Mouse (Mus musculus) liver, embryonic 15.5 days (tissue): ENCODE measurements at regions not wholly inside any gene's neighbourhood (a gene's known extent, or its start where the extent isn't known, plus 50 kb on each side); places are given as distances from the start of the nearest gene placed in this dataset.

Experiments used
- ATAC-seq: fragments of 200-750 bp; cut with Nextera tagmentation; 2 replicates; pipeline ENCODE4 v1.8.0; 2017; ENCODE audit warnings: moderate number of reproducible peaks, mild to moderate bottlenecking, moderate library complexity; ENCODE audit not compliant: insufficient read depth
- H3K27ac ChIP-seq: fragments of 300-500 bp; sonication (generic); replicated peaks from 2 replicates; pipeline ENCODE4 v1.5.1; 2015; ENCODE audit warnings: mild to moderate bottlenecking, inconsistent platforms
- H3K27me3 ChIP-seq: fragments of 300-500 bp; sonication (generic); 2 replicates; pipeline ENCODE4 v1.6.1; 2015; ENCODE audit warnings: mild to moderate bottlenecking, inconsistent platforms
- H3K36me3 ChIP-seq: fragments of 300-500 bp; sonication (generic); replicated peaks from 2 replicates; pipeline ENCODE4 v1.6.1; 2015; ENCODE audit warnings: moderate library complexity, mild to moderate bottlenecking, inconsistent platforms
- H3K4me1 ChIP-seq: fragments of 300-500 bp; sonication (generic); replicated peaks from 2 replicates; pipeline ENCODE4 v1.6.1; 2015; ENCODE audit warnings: inconsistent platforms
- H3K4me2 ChIP-seq: fragments of 300-500 bp; sonication (generic); 2 replicates; pipeline ENCODE4 v1.6.1; 2015; ENCODE audit warnings: moderate library complexity, mild to moderate bottlenecking, inconsistent platforms
- H3K4me3 ChIP-seq: fragments of 300-500 bp; sonication (generic); replicated peaks from 2 replicates; pipeline ENCODE4 v1.5.1; 2015; ENCODE audit warnings: mild to moderate bottlenecking, inconsistent platforms
- H3K9ac ChIP-seq: fragments of 300-500 bp; sonication (generic); 2 replicates; pipeline ENCODE4 v1.6.1; 2015; ENCODE audit warnings: moderate library complexity, mild to moderate bottlenecking, inconsistent platforms
- H3K9me3 ChIP-seq: fragments of 300-500 bp; sonication (generic); replicated peaks from 2 replicates; pipeline ENCODE4 v1.6.1; 2016; ENCODE audit warnings: inconsistent platforms
- WGBS: fragments of 180-500 bp; shearing (Covaris S2); methylation state at CpG from one replicate; pipeline ENCODE4 v1.1.7; 2015; ENCODE audit warnings: mixed read lengths; ENCODE audit not compliant: insufficient replicate concordance; 5-methylcytosine and 5-hydroxymethylcytosine counted together

DNA sequence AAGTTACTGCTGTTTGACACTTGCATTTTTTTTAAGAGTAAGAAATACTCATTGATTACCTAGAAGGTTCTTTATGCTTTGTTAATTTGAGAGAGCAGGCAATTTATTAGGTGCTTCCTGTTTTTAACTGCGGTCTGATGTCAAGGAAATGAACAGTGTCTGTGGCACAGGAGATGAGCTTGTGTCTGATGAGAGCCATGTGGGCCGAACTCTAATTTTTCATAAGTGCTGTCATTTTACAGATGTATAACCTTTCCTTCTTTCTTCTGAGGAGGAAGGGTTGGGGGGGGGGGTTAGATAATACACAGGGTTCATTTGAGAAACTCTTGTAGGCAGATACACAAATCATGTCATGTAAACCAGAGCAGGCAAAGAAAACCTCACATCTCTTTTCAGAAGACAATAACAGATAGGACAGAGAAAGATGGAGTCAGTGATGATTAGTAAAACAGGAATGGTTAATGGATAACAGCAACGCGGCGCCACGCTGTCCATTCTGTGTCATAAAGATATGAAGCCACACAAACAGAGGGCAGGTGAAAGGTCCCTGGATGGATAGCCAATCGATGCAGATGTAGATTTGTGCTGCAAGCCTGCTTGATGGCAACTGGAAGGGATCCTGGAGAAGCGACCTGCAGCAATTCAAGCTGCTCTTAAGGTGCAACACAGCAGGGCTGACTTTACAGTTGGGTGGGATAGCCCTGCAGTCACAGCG lies 291.4 kb upstream of the Fam241a start:
- Histone ChIP-seq H3K4me3 (no peak overlapping the region), H3K9ac (no peak overlapping the region), H3K4me1 (no peaks in the 10 kb centered on the region), H3K27ac (no peak overlapping the region), H3K9me3 (no peaks in the 10 kb centered on the region), H3K4me2 (no peak overlapping the region), H3K36me3 (no peaks in the 10 kb centered on the region), H3K27me3 (no peaks in the 10 kb centered on the region)
- 39% methylated on average over 9 of the region's 9 CpGs for WGBS
- no peak for ATAC-seq

GRCm38 (mm10) chr3:128186278-128186677 lies 290.2 kb upstream of the Fam241a start:
- 5% methylated on average over 4 of the region's 4 CpGs for WGBS
- Histone ChIP-seq H3K9ac (no peak overlapping the region), H3K4me1 (no peaks in the 10 kb centered on the region), H3K27me3 (no peaks in the 10 kb centered on the region), H3K36me3 (no peaks in the 10 kb centered on the region), H3K9me3 (no peaks in the 10 kb centered on the region), H3K4me2 (no peak overlapping the region), H3K27ac (no peak overlapping the region), H3K4me3 (no peak overlapping the region)
- ATAC-seq, result no peak

DNA sequence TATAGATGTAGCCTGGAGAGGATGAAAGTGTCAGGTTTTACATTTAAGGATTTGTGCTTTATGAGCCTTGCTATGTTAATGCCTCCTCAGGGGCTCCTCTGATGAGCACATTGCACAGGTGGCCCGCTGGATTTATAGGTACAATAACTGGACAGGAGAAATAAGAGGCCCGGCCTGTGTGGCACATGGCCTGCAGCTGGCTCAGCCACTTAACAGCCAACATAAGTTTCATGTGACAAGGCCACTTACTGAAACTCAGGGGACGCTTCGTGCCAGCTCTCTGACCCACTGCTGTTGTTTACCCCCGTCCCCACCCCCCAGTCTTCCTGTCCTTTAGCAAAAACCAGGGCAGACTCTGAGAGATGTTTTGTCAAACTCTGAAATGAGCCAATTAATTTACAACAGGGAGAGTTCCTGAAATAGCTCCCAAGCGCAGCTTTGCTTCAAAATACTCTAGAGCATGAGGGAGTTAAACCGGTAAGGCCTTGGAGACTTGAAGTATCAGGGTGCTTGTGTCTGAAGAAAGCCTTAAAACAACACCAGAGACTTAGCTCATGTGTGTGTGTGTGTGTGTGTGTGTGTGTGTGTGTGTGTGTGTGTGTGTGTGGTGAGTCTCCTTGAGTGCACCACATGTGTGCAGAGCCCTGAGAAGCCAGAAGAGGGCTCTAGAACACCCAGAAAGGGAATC lies 285.2 kb upstream of the Fam241a start:
- H3K27me3 ChIP-seq, result no peaks in the 10 kb centered on the region
- H3K4me3 ChIP-seq, result no peak overlapping the region
- 62% methylated on average over 7 of the region's 7 CpGs for WGBS
- no peak overlapping the region for H3K9ac ChIP-seq
- H3K36me3 ChIP-seq, result no peaks in the 10 kb centered on the region
- ATAC-seq, result no peak
- H3K9me3 ChIP-seq, result no peaks in the 10 kb centered on the region
- no peak overlapping the region for H3K27ac ChIP-seq
- H3K4me2 ChIP-seq, result no peak overlapping the region
- no peaks in the 10 kb centered on the region for H3K4me1 ChIP-seq

DNA sequence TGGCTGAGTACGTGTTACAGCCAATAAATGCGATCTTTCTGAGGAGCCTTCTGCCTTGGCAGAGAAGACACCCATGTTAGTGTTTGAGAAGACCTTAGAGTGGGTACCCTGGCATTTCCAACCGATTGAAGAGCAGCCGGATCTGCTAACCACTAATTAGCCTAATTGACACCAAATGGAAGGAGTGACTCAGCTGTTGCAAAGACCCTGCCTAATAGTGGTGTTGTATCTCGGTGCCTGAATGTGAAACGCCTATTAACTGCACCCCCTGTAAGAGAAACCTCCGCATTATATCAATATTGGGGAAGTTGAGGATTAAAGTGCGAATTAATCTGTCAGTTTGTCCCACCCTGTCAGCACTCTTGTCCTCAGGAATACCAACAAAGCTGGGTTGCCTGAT lies 253.1 kb upstream of the Fam241a start:
- Histone ChIP-seq H3K36me3 (no peaks in the 10 kb centered on the region), H3K27ac (no peak overlapping the region), H3K9ac (no peak overlapping the region), H3K4me3 (no peak overlapping the region), H3K4me1 (no peaks in the 10 kb centered on the region), H3K4me2 (no peak overlapping the region), H3K9me3 (no peaks in the 10 kb centered on the region), H3K27me3 (no peaks in the 10 kb centered on the region)
- ATAC-seq, result no peak
- WGBS, result 68% methylated on average over 8 of the region's 8 CpGs

GRCm38 (mm10) chr3:128145329-128145728 lies 249.2 kb upstream of the Fam241a start:
- H3K36me3 ChIP-seq, result no peaks in the 10 kb centered on the region
- H3K4me2 ChIP-seq, result no peak overlapping the region
- no peak overlapping the region for H3K9ac ChIP-seq
- H3K27me3 ChIP-seq, result no peaks in the 10 kb centered on the region
- H3K9me3 ChIP-seq, result no peaks in the 10 kb centered on the region
- no peak overlapping the region for H3K27ac ChIP-seq
- H3K4me3 ChIP-seq, result no peak overlapping the region
- H3K4me1 ChIP-seq, result no peaks in the 10 kb centered on the region
- WGBS, result 69% methylated on average over 7 of the region's 7 CpGs
- no peak for ATAC-seq

GRCm38 (mm10) chr3:128127836-128128235 lies 231.7 kb upstream of the Fam241a start:
- Histone ChIP-seq H3K36me3 (no peaks in the 10 kb centered on the region), H3K4me2 (no peak overlapping the region), H3K4me3 (no peak overlapping the region), H3K27me3 (no peaks in the 10 kb centered on the region), H3K9ac (no peak overlapping the region), H3K27ac (no peak overlapping the region), H3K4me1 (no peaks in the 10 kb centered on the region), H3K9me3 (no peaks in the 10 kb centered on the region)
- ATAC-seq, result no peak
- WGBS, result 54% methylated on average over 5 of the region's 5 CpGs

DNA sequence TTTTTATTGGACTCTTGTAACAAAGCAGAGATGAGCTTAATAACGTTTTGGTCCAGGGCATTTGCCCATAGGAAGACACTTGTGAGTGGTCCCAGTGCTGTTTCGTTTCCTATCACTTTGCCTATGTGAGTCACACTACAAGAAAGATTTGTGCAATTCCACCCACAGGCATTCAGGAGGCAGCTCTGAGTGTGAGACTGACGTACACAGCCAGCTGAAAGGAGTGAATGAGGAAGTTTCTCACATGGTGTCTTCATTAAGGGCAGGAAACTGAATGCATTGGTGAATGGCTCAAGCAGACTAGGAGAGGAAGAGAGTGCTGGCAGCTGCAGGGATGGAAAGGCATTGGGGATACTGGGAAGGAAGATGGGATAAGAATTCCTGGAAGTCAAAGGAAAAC lies 230.5 kb upstream of the Fam241a start:
- Histone ChIP-seq H3K9ac (no peak overlapping the region), H3K4me1 (no peaks in the 10 kb centered on the region), H3K36me3 (no peaks in the 10 kb centered on the region), H3K9me3 (no peaks in the 10 kb centered on the region), H3K27ac (no peak overlapping the region), H3K4me2 (no peak overlapping the region), H3K4me3 (no peak overlapping the region), H3K27me3 (no peaks in the 10 kb centered on the region)
- 13% methylated on average over 3 of the region's 3 CpGs for WGBS
- ATAC-seq, result no peak

DNA sequence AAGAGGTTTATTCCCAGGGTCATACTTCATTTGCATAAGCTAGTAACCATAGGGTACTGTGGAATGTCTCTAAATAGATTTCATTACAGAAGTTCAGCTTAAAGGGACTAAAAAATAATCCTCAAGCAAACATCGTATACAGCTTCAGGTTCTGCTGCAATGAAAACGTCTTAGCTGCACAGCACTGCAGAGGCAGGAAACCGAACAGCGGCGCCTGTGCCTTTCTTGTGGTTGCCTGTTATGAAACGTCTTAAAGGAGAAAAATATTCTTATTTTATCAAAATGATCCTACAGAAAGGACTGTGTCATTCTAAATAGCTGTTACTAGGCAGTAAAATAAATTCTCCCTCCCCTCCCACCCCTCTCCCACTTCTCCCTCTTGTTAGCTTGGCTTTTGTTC lies 226.0 kb upstream of the Fam241a start:
- no peak overlapping the region for H3K9ac ChIP-seq
- no peaks in the 10 kb centered on the region for H3K9me3 ChIP-seq
- no peak overlapping the region for H3K4me3 ChIP-seq
- 22% methylated on average over 6 of the region's 6 CpGs for WGBS
- H3K4me2 ChIP-seq, result no peak overlapping the region
- no peak for ATAC-seq
- H3K36me3 ChIP-seq, result no peaks in the 10 kb centered on the region
- H3K27ac ChIP-seq, result no peak overlapping the region
- no peaks in the 10 kb centered on the region for H3K4me1 ChIP-seq
- H3K27me3 ChIP-seq, result no peaks in the 10 kb centered on the region

DNA sequence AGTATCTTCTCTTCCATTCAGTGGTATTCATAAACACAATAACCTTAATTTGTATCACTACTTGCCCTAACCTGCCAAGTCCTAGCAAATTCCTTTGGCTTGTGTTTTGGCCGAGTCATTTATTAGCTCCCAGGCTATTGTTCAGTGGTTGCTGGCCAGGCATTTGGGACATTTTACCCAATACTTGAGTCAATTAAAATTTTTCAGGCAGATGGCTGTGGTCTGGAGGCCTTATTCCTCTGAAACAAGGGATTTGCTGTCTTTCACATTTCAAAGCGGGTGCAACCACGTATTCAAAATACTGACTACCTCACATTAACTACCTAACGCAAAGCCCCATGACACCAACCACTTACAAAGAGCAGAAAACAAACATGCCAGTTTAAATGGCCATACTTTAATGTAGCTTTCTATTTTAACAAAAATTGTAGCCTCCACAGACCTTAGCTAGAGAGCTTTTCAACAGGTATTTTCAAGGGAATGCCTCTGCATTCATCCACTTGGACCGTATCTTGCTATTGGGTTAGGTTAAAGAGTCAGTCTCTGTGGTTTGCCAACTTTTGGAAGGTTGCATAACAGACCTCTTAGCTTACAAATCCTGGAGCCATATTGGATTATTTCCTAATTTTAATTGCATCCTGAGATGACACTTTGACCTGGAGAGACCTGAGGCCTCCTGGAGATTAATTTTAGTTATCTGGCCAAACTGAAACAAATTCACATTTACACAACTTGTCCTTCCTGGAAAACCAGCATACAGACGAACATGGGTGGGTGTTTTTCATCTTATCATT lies 224.7 kb upstream of the Fam241a start:
- 67% methylated on average over 6 of the region's 6 CpGs for WGBS
- no peak for ATAC-seq

DNA sequence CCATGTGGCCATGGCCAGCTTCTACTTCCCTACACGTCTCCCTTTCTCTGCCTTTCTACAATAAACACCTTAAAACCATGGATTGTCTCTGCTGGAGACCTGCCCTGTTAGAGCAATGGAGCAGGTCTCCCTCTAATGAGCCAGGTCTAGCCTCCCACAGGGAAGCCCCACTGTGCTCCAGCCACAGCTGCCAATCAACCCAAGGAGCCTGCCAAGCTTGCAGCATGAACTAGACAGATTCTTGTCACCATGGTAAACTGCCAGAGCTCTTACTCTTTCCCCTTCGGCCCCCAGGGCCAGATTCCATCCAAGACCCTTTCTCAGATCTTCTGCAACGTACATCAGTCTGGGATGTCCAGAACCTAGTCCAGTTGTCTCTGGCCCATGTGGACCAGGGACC lies 217.1 kb upstream of the Fam241a start:
- no peak overlapping the region for H3K4me2 ChIP-seq
- no peaks in the 10 kb centered on the region for H3K27me3 ChIP-seq
- no peaks in the 10 kb centered on the region for H3K9me3 ChIP-seq
- H3K36me3 ChIP-seq, result no peaks in the 10 kb centered on the region
- WGBS, result 35% methylated on average over 3 of the region's 3 CpGs
- no peak overlapping the region for H3K9ac ChIP-seq
- H3K27ac ChIP-seq, result no peak overlapping the region
- no peak for ATAC-seq
- no peaks in the 10 kb centered on the region for H3K4me1 ChIP-seq
- no peak overlapping the region for H3K4me3 ChIP-seq

More for the DNA sequence above, 224.7 kb upstream of the Fam241a start:
- H3K9me3 ChIP-seq, result no peaks in the 10 kb centered on the region
- no peaks in the 10 kb centered on the region for H3K4me1 ChIP-seq
- no peak overlapping the region for H3K4me2 ChIP-seq
- no peak overlapping the region for H3K4me3 ChIP-seq
- H3K9ac ChIP-seq, result no peak overlapping the region
- no peaks in the 10 kb centered on the region for H3K27me3 ChIP-seq
- H3K36me3 ChIP-seq, result no peaks in the 10 kb centered on the region
- no peak overlapping the region for H3K27ac ChIP-seq

- no peak overlapping the region for H3K27ac ChIP-seq
- no peak overlapping the region for H3K9ac ChIP-seq
- no peak overlapping the region for H3K4me2 ChIP-seq
- 50% methylated on average over 2 of the region's 2 CpGs for WGBS
- H3K9me3 ChIP-seq, result no peaks in the 10 kb centered on the region
- no peaks in the 10 kb centered on the region for H3K36me3 ChIP-seq
- no peaks in the 10 kb centered on the region for H3K4me1 ChIP-seq
- no peak for ATAC-seq
- no peak overlapping the region for H3K4me3 ChIP-seq
- no peaks in the 10 kb centered on the region for H3K27me3 ChIP-seq
These were observed 214.3 kb upstream of the Fam241a start for GRCm38 (mm10) chr3:128110406-128110805.
